Mouse (Mus musculus) lung, postnatal 10 days (tissue): Measurements from ENCODE around the gene Erich2.

Experiments
- DNase-seq: peaks from one replicate; pipeline ENCODE4 v3.0.0; 2021

Erich2 gene

GRCm38 (mm10) chr2:70508496-70508895 lies at the start of gene Erich2:
Erich2 (plus strand) TSS chr2:70508819.
- no peak for DNase-seq

- DNase-seq: no peak
Observed at GRCm38 (mm10) chr2:70463606-70464005, 45.0 kb upstream of the Erich2 start.

GRCm38 (mm10) chr2:70471136-70471535 lies 37.5 kb upstream of the Erich2 start:
- DNase-seq: no peak

GRCm38 (mm10) chr2:70471861-70472620 lies 36.6 kb upstream of the Erich2 start:
- DNase-seq: peak; percentile 63

GRCm38 (mm10) chr2:70497715-70498318 lies 10.8 kb upstream of the Erich2 start:
- DNase-seq: no peak

GRCm38 (mm10) chr2:70503436-70503835 lies 5.2 kb upstream of the Erich2 start:
- DNase-seq: no peak

GRCm38 (mm10) chr2:70505229-70505628 lies 3.4 kb upstream of the Erich2 start:
- peak; percentile 19 for DNase-seq

GRCm38 (mm10) chr2:70505896-70506295 lies 2.7 kb upstream of the Erich2 start:
- DNase-seq: peak; percentile 43

GRCm38 (mm10) chr2:70506372-70506771 lies 2.2 kb upstream of the Erich2 start:
- DNase-seq: no peak

GRCm38 (mm10) chr2:70509021-70509632 lies 508 bp downstream of the Erich2 start:
- DNase-seq: peak; percentile 92

GRCm38 (mm10) chr2:70538283-70538682 lies 29.7 kb downstream of the Erich2 start:
- peak; percentile 61 for DNase-seq

GRCm38 (mm10) chr2:70550671-70551070 lies 42.1 kb downstream of the Erich2 start:
- DNase-seq: no peak

GRCm38 (mm10) chr2:70551446-70551845 lies 42.8 kb downstream of the Erich2 start:
- DNase-seq: no peak

GRCm38 (mm10) chr2:70552067-70552598 lies 43.5 kb downstream of the Erich2 start:
- no peak for DNase-seq

GRCm38 (mm10) chr2:70552772-70553171 lies 44.2 kb downstream of the Erich2 start, which contains the start of gene Gad1:
Gad1 (plus strand) TSS chr2:70553072.
- no peak for DNase-seq

- DNase-seq: no peak
Observed at GRCm38 (mm10) chr2:70553826-70554225, 45.2 kb downstream of the Erich2 start.

- DNase-seq: peak; percentile 90
Observed at GRCm38 (mm10) chr2:70558112-70558842, 49.7 kb downstream of the Erich2 start.

- DNase-seq: no peak
Observed at GRCm38 (mm10) chr2:70558843-70559451, 50.3 kb downstream of the Erich2 start.

- peak; percentile 82 for DNase-seq
Observed at GRCm38 (mm10) chr2:70559520-70559919, 50.9 kb downstream of the Erich2 start.

GRCm38 (mm10) chr2:70561077-70561795 lies 52.6 kb downstream of the Erich2 start:
- DNase-seq: peak; percentile 58

- DNase-seq: no peak
Observed at GRCm38 (mm10) chr2:70562011-70562491, 53.4 kb downstream of the Erich2 start.

GRCm38 (mm10) chr2:70562611-70562980 lies 54.0 kb downstream of the Erich2 start:
- DNase-seq: no peak
